Mouse (Mus musculus) cerebellum, adult 9-10 months (tissue): ENCODE results near the gene Pemt.
A peak's percentile ranks its signal among the peaks of the same experiment; 100 is the strongest.

ENCODE experiments used
- DNase-seq: peaks from one replicate; pipeline ENCODE4 v3.0.0; 2022

Gene Pemt

DNA sequence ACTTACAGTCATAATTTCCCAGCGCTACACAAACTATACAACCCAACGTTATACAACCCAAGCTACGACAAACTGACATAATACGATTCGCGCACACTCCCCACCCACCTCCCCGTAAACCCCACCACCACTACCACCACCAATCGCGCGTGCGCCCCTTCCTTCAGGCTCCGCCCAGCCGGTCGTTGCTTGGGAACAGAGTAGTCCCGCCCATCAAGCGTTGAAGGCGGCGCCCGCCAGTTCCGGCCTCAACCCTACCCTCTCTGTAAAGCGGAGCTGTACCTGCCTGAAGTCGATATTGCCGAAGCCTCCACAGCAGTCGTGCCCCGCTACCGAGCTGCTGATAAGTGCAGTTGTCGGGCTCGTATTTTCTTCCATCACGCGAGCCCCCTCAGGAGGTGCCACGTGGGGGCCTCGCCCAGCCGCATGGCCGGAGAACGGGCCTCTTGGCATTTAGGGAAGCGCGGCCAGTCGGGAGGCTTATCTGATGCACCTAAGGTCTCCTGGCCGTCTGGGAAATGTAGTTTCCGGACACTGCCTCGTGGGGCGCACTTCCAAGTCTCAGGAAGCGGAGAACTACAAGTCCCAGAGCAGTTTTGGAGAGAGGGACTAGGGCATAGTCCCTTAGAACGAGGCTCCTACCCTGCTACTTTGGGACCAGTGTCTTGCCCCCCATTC is at the start of gene Pemt:
Pemt (minus strand) TSS at position 432 of the 678 bp plus-strand sequence.
- peak; percentile 99 for DNase-seq

DNA sequence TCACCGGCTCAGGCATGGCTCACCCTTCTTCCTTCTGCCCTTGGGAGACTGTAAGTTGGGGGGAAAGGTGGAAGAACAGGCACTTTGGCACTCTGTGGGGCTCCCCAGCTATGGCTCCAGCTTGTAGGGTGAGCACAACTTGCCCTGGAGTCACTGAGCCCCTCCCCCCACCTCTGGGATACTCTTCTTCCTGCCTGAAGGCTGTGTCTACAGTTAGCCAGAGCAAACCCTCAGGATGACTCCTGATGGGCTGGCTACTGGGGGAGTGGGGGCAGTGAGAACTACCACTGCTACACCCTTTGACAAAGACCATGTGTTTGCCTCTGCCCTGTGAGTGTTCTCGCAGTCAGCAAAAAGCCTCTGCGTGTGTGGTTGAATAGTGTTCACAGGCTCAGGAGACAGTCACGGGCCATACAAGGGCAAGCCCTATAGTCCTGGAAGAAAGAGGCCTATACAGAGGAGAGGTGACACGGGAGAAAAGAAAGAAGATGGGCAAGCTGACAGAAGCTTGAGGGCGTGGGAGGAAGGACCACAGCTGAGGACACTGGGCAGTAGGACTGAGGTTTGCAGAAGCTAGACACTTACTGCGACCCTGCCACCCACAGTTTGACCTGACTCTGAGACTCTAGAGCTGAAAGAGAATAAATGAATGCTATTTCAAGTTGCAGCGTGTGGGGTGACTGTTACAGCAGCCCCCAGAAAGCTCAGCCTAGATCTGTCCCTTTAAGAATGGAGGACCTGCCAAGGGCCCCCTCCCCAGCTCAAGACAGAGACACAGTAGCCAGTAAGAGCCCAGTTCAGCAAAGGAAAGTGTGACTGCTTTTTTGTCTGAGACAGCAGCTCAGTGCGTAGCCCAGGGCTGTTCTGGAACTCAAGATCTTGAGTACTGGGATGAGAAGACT is 48.9 kb upstream of the Pemt start:
- DNase-seq: no peak

DNA sequence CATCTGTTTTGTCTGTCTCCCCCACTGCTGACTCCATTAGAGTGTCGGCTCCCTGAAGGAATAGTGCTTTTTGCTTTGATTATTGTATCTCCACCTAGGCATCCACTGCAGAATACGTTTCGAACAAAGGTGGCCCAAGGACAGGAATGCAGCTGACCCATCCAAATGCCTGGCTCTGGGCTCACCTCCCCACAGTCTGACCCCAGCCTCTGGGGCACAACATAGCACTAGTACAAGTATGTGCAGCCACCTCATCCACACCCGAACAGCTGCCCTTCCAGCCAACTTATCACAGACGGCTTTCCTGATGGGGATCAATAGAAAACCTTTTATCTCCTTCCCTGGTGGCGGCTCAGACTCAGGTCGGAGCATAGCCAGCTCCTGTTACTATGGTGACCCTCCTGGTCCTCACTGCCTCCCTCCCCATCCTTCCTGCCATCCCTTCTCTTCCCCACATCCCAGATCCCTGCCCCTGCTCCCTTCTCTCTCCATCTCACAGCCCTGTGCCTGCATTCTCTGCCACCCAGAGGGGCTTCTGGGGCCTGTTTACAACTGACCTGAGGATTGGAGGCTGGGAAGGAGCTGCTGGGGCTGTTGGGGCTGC is 47.8 kb upstream of the Pemt start:
- DNase-seq: no peak

DNA sequence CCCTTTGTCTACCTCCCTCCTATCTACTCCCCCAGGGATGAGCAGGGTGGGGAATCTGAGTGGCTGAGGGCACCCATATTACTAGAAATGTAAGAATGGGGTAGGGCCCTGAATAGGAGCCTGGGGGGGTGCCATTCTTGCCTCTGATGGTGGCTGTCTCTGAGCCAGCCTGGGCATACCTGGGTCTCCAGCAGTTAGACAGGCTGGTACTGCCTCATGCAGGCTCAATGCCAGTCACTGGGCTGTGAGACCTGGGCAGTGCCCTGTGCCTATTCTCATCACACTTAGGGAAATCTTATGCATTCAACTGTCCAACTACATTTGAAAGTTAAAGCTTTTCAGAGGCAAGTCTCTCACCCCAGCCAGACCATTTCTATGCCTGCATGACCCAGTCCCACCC is 46.9 kb upstream of the Pemt start:
- DNase-seq: no peak

DNA sequence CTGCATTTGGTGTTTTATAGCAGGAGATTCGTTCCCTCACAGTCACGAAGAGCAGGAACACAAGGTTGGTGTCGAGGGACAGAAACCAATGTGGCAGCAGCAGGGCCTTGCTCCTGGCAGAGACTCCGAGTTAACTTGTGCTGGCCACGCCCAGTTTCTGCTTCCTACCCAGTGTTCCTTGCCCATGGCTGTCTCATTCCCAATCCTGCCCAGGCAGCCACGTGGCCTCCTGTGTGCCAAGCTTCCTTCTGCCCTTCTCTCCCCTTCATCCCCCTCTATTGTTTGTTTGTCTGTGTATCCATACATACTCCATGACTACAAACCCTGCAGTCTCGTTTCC is 45.1 kb upstream of the Pemt start:
- DNase-seq: no peak

DNA sequence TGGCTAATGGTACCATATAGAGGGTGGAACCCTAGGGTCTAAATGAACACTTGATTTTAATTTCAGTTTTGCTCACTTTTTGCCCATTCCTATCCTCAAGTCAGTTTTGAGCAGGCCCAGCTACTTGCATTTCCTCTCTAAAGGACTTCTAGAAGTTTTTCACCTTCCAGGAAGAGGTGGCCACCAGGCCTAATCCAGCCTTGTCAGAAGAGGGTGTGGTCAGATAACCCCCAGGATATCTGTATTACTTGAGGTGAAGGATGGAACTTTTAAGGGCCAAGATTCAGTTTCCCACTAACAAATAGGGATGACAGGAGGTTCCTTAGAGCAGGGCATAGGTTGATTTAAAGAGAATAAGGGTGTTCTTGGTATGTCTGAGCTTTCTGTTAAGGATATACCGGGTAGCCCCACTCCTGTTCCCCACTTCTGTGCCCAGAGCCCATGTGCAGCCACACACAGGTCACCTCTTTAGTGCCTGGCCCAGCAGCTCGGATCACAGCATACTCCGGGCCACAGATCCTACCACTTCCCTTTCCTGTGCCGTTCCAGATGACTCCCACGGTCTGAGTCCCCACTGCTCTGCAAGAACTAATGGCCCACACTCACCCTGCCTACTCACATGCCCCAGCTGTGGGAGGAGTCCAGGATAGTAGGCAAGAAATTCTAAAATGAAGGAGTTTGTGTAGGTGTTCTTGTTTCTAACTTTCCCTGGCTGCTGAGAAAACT is 44.6 kb upstream of the Pemt start:
- no peak for DNase-seq

DNA sequence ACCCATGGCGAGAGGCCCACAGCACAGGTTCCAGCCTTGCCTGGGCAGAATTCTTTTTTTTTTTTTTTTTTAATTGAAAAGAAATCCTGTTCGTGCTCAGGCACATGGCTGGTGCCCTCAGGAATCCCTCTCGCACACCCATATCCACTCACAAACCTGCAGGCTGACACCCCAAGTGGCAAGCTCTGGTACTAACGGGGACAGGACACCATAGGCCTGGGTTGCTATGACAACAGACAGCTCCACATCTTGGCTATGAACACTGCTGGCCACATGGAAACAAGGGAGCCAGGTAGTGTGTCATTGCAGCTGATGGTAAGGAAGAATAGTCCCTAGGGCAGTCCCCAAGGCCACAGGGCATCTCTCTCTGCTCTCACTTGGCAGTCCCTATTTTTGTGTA is 42.7 kb upstream of the Pemt start:
- DNase-seq: peak; percentile 69

DNA sequence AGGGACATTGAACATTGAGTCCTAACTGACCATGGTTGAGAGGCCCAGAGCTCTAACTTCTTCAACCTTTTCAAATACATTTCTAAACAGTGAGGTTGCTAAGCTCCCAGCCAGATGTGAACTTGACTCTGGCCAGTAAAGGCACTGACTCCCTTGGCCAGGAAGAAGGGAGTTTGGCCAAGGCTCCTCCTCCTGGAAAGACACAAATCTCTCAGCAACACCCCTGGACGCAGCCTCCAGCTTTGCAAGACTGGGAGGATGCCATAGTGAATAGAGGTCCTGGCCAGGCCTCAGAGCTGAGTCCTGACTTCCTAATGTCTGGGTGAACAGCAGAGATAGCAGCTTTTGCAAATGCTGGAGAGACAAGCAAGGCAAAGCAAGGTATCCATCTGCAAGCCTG is 40.4 kb upstream of the Pemt start:
- no peak for DNase-seq

DNA sequence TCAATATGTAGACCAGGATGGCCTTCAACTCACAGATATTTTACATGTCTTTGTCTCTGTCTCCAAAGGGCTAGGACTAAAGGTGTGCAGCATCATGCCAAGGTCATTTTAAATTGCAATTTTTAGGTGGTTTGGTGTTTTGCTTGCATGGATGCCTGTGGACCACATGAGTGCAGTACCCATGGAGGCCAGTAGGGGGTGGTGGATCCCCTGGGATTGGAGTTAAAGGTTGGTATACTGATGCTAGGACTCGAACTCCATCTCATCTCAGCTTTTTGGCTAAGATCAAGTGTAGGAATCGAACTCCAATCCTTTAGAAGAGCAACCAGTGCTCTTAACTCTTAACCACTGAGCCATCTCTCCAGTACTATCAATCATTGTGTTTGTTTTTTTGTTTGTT is 38.3 kb upstream of the Pemt start:
- peak; percentile 48 for DNase-seq

DNA sequence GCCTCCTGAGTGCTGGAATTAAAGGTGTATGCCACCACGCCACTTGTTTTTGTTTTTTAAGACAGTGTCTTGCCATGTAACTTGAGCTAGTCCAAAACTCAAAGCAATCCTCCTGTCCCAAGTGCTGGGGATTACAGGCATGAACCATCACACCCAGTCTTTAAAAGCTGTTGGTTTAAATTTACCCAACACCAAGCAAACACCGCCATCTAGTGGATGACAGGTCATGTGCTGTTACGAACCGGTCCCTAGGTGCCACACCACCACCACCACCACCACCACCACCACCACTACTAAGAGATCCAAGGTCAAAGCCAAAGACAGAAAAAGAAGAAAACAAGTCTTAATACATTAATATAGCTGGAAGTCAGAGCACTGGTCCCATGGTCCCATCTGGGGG is 30.5 kb upstream of the Pemt start:
- peak; percentile 86 for DNase-seq

DNA sequence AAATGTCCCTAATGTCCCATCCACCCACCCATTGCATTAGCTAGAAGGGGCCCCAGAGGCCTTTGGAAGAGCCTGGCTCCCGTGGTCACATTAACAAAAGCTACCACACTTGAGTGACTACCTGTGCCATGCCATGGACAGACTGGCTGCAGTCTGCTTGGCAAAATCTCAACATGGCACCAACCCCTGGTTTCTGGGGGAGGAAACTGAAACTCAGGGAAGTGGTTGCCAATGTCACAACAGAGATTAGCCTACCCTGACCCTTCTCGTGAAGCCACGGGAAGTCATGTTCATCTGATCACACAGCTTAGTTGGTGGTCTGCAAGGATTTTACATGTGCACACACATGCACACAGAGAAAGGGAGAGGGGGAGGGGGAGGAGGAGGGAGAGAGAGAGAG is 29.9 kb upstream of the Pemt start:
- no peak for DNase-seq

DNA sequence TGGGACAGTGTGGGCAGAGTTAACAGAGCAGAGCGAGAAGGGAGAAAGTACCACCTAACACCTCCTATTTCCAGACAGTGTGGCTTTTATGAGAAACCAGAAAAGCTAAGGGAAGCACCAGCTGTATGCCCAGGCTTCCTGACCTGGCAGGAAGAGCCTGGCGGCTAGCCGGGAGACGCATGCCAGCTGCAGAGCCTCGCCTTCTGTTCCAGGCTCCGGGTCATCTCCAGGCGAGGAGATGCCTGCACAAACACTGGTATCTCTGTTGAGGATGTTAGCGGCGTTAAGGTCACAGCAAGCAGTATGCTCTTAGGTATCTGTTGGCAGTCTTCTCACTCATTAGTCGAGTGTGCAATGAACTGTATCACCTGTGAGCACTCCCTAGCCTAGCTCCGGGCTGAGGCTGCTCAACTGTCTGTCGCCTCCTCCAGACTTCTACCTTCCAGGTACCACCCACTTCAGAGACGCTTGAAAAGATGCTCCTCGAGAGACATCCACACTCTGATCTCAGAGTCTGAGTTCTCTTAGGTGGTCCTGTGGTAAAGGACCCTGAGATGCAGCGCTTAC is 27.7 kb upstream of the Pemt start:
- DNase-seq: peak; percentile 80

DNA sequence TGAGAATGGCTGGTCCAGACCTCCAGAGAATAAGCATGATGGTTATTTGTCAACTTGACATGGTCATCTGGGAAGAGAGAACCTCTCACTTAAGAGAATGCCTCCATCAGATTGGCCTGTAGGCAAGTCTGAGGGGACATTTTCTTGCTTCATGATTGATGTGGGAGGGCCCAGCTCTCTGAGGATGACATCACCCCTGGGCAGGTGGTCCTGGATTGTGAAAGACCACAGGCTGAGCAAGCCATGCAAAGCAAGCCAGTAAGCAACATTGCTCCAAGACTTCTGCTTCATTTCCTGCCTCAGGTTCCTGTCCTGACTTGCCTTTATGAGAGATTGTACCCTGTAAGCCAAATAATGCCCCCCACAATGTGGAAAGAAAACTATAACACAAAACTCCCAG is 26.8 kb upstream of the Pemt start:
- no peak for DNase-seq

DNA sequence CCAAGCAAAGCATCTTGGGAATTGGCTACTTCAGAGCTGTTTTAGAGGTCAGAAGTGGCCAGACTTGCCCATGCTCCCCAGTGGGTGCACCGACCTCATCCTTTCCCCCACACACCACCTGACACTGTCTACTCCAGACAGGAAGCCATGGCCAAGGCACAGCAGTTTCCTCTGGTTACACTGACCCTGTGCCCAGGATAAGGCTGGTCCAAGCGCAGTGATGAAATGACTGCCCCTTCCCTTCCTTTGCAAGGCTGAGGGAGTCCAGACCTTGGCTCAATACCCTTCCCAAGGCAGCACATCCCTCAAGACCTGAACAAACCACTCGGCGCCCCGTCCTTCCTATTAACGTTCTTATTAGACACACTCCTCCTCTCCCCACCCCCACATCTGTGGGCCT is 24.9 kb upstream of the Pemt start:
- DNase-seq: no peak

DNA sequence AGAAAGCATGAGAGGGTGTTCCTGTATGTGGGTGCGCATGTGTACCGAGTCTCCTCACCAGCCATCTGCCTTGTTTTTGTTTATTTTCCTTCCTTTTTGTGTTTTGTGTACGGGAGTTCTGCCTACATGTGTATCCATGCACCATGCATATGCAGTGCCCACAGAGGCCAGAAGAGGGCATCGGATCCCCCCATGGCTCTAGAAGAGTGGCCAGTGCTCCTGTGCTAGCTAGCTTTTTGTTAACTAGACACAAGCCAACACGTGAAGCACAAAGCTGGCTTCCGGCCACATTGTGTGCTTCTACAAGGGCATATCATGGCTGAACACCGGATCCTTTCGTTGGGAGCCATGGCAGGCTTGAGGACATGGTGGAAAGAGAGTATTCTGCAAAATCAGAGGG is 24.3 kb upstream of the Pemt start:
- DNase-seq: peak; percentile 58

DNA sequence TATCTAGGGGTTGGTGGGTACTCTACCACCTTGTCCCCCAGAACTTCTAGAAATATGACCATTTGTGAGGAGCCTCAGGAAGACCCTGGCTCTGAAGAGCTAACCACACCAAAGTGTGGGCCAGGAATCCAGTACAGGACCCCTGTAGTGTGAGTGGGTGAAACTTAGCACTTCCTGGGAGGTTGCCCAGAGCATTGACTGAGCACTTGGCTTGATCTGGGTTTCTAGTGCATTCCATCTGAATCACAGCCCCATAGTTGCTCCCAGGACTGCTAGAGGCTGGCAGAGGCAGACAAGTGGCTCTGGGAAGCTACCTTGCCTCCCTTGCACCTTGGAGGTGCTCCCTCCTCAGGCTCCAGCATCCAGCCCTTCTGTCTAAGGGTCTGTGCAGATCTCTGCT is 22.3 kb upstream of the Pemt start:
- no peak for DNase-seq

DNA sequence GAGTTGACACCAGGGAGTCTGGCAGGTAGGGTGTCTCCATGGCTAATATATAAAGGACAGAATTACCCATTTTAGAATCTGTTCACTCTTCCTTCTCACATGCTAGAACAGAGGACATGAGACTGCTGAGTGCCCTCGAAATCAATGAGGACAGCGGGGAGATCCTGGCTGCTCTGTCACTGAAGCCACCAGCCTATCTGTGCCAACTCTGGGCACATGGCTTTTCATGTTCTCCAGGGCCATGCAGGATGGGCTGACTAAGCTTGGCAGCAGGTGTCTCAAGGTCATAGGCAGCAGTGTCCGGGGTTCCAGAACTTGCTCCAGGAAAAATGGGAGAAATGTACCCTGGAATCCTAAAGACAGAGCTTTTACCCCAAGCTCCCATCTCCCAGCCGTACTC is 21.4 kb upstream of the Pemt start:
- DNase-seq: no peak

DNA sequence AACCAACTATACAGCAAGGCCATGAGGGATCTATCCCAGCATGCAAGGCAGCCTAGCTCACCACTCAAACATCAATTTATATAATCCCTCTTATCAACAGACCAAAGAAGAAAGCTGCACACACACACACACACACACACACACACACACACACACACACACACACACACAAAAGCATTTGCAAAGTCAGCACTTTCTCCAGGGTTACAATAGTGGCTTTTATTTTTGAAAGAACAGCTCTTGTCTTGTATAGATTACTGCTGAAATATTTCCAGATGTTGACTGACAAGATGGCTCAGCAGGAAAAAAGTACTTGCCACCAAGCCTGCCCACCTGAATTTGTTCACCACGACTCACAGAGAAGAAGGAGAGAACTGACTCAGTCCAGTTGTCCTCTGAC is 19.0 kb upstream of the Pemt start:
- DNase-seq: no peak

DNA sequence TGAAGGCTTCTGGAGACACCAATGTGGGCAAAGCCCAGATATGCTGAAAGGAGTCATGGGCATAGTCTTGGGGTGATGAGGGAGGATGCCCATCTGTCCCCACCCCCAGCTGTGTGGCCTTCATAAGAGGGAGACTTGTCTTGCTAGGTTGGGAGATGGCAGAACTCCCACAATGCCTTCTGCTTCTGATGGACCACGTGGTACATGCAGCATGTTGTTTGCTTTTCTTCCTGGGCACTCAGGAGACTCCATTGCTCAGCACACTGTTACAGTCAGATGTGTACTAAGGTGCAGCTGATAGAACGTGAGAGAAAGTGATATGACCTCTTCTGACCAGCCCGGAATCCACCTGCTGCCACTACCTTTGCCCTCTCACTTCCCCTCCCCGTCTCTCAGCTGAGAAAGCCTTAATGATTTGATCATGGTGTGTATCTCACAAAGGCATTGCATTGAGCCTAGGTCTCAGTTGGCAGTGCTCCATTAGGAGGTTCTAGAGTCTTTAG is 15.3 kb upstream of the Pemt start:
- no peak for DNase-seq

DNA sequence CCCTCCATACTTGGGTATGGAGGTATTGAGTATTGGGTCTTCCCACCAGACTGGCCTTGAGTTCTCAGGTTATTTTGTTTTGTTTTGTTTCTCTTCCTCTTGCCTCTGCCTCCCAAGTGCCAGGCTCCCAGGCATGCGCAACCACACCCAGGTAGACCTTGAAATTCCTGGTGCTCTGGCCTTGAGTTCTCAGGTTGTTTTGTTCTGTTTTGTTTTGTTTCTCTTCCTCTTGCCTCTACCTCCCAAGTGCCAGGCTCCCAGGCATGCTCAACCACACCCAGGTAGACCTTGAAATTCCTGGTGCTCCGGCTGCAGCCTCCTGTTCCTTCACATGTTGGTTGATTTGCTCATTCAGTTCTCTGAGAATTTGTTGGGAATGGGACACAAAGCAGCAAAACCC is 13.7 kb upstream of the Pemt start:
- no peak for DNase-seq

DNA sequence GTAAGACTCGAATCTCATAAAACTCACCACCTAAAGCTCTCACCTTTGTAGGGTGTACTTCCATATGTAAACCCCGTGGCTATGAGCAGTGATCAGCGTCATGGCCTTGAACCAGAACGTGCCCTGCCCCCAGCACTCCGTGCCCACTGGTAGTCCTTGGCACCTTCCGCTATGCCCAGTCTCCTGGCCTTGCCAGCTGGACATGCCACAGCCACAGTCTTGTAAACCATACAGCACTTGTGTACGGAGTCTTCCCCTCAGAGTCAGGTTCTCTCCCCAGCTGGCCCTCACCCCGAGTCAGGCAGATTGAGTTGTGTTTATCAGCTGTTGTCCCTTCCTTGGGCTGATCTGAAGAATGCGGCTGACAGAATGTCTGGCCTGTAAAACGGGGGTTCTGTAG is 12.2 kb upstream of the Pemt start:
- DNase-seq: no peak

DNA sequence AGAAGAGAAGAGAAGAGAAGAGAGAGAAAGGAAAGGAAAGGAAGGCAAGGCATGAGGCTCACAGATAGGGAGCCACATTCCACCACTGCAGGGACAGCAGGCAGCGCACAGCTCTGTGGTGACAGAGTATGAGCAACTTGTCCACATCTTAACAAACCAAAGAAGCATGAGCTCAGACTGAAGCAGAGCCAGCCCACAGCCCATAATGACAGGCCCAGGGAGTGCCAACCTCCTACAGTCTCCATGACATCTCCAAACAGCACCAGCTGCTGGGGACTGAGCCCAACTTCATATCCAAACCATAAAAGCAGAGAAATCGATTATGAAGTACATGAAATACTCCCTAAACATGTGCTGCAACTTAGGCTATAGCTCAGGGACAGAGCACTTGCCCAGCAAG is 11.7 kb upstream of the Pemt start:
- DNase-seq: no peak

DNA sequence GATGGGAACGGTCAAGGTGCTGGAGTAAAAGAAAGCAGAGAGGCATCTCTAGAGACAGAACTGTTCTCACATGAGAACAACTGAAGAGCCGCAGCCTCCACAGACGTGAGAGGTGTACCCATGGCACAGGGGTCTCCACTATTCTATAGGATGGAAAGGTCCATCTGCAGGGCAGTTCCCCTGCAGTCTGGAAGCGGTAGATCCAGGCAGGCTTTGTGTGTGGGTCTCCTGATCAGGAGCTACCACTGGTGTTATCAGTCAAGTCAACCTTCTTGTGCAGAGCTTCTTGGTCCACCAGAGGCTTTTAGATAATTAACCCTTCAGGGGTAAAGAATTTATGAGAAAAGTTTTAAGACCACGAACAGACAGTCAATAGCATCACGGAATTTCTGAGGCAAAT is 10.2 kb upstream of the Pemt start:
- no peak for DNase-seq
